Mouse (Mus musculus): Measurements from ENCODE around the gene Ap3b1. TPM values are rescaled to one million over a fixed set of nuclear protein-coding genes. Genes with fewer than 3 reads are reported as not detected.

The Ap3b1 gene
- polyA plus RNA-seq, 1 experiment from 2014 or later = 28.4 TPM

DNA sequence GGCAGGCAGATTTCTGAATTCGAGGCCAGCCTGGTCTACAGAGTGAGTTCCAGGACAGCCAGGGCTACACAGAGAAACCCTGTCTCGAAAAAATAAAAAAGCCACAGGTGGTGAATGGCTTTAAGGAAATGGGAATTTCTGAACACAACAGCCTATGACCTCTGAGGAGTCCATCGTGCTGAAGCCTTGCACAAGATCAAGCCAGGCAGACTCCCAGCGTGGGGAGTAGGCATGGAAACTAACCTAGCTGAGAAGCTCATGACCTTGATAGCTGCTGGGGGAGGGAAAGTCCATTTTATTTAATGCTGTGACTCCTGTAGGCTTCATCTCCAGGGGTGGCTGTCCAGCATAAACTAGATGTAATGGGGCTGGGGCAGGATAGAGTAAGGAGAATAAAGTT, 159.4 kb downstream of the Ap3b1 start:
- Histone ChIP-seq H3K4me1 (ENCODE audit: control insufficient read depth, insufficient read depth, low read length) (no peaks in the 10 kb centered on the region), H3K4me2 (ENCODE audit: low read length) (no peak overlapping the region), H3K36me3 (ENCODE audit: control insufficient read depth, insufficient read depth, low read length) (no peaks in the 10 kb centered on the region), H3K4me3 (replicated peaks; ENCODE audit: low read depth, low read length) (no peak overlapping the region), H3K9me3 (ENCODE audit: control insufficient read depth, low read length) (no peaks in the 10 kb centered on the region), H3K27ac (replicated peaks; ENCODE audit: low read depth, low read length) (no peak overlapping the region), H3K27me3 (ENCODE audit: control insufficient read depth, insufficient read depth, low read length) (no peaks in the 10 kb centered on the region), H3K9ac (replicated peaks; ENCODE audit: low read length) (no peak overlapping the region)
- no peak for DNase-seq
- ATAC-seq (ENCODE audit: low FRiP score, low TSS enrichment) = no peak
- WGBS = 94% methylated on average over 4 of the region's 4 CpGs

DNA sequence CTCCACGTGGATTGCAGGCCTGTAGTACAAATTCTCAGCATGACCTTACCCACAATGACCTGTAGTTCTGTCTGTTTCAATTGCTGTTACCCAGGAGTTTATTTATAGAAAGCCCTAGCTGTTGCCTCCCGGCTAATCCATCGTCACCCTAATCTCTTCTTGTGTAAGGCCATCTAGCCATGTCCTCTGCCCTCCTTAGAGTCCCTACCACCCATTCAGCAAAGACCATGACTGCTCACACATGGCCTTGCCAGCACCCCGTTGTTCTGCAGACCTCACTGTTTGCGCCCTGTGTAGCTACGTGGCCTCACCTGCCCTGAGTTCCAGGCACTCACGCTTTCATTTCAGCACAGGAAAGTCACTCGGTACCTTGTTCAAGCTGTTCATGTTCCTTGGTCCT, 160.5 kb downstream of the Ap3b1 start:
- Histone ChIP-seq H3K9ac (replicated peaks; ENCODE audit: low read length) (no peak overlapping the region), H3K4me2 (ENCODE audit: low read length) (no peak overlapping the region), H3K4me3 (replicated peaks; ENCODE audit: low read depth, low read length) (no peak overlapping the region), H3K36me3 (ENCODE audit: control insufficient read depth, insufficient read depth, low read length) (no peaks in the 10 kb centered on the region), H3K27me3 (ENCODE audit: control insufficient read depth, insufficient read depth, low read length) (no peaks in the 10 kb centered on the region), H3K27ac (replicated peaks; ENCODE audit: low read depth, low read length) (no peak overlapping the region), H3K9me3 (ENCODE audit: control insufficient read depth, low read length) (no peaks in the 10 kb centered on the region), H3K4me1 (ENCODE audit: control insufficient read depth, insufficient read depth, low read length) (no peaks in the 10 kb centered on the region)
- WGBS = 88% methylated on average over 8 of the region's 8 CpGs
- DNase-seq (no peak), ATAC-seq (ENCODE audit: low FRiP score, low TSS enrichment) (no peak)

- ATAC-seq (ENCODE audit: low FRiP score, low TSS enrichment) (no peak), DNase-seq (no peak)
- H3K4me3 ChIP-seq (replicated peaks; ENCODE audit: low read depth, low read length) = no peak overlapping the region
- no peak overlapping the region for H3K27ac ChIP-seq (replicated peaks; ENCODE audit: low read depth, low read length)
- WGBS = 70% methylated on average over 5 of the region's 5 CpGs
- H3K36me3 ChIP-seq (ENCODE audit: control insufficient read depth, insufficient read depth, low read length) = peaks cover 3% of the 10 kb centered on the region; the same call in 1 of the 2 replicates
- no peaks in the 10 kb centered on the region for H3K4me1 ChIP-seq (ENCODE audit: control insufficient read depth, insufficient read depth, low read length)
- no peak overlapping the region for H3K9ac ChIP-seq (replicated peaks; ENCODE audit: low read length)
- no peaks in the 10 kb centered on the region for H3K27me3 ChIP-seq (ENCODE audit: control insufficient read depth, insufficient read depth, low read length)
- H3K9me3 ChIP-seq (ENCODE audit: control insufficient read depth, low read length) = no peaks in the 10 kb centered on the region
- H3K4me2 ChIP-seq (ENCODE audit: low read length) = no peak overlapping the region
Measured at GRCm38 (mm10) chr13:94523213-94523612, 164.5 kb downstream of the Ap3b1 start.

DNA sequence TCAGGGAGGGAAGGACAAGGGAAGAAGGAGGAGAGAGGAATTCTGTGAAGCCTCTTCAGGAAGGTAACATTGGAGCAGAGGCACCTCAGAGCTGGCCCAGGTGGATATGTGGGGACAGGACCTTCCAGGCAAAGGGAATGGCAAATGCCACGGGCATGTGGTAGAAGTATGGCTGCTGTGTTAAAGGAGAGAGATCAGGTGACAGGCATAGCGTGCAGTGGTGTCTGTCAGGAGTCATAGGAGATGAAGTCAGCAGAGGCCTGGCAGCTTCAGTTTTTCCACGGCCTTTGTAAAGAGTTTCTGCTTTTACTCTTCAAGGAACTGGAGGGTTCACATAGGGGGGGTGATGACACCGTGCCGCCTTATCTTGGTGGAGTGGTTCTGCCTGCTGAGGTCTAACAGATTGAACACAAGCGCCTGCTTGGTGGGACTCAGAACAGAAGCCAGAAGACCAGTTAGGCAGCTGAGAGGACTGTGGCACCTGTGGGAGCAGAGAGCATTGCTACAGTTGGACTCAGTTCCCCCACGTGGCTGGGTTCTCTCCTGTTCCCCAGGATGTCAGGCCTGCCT, 166.0 kb downstream of the Ap3b1 start:
- DNase-seq (no peak), ATAC-seq (ENCODE audit: low FRiP score, low TSS enrichment) (no peak)
- no peak overlapping the region for H3K4me3 ChIP-seq (replicated peaks; ENCODE audit: low read depth, low read length)
- H3K4me2 ChIP-seq (ENCODE audit: low read length) = no peak overlapping the region
- peaks cover 4% of the 10 kb centered on the region; the same call in 1 of the 2 replicates for H3K36me3 ChIP-seq (ENCODE audit: control insufficient read depth, insufficient read depth, low read length)
- no peaks in the 10 kb centered on the region for H3K4me1 ChIP-seq (ENCODE audit: control insufficient read depth, insufficient read depth, low read length)
- H3K27me3 ChIP-seq (ENCODE audit: control insufficient read depth, insufficient read depth, low read length) = no peaks in the 10 kb centered on the region
- no peaks in the 10 kb centered on the region for H3K9me3 ChIP-seq (ENCODE audit: control insufficient read depth, low read length)
- H3K27ac ChIP-seq (replicated peaks; ENCODE audit: low read depth, low read length) = no peak overlapping the region
- H3K9ac ChIP-seq (replicated peaks; ENCODE audit: low read length) = no peak overlapping the region
- 84% methylated on average over 7 of the region's 7 CpGs for WGBS

DNA sequence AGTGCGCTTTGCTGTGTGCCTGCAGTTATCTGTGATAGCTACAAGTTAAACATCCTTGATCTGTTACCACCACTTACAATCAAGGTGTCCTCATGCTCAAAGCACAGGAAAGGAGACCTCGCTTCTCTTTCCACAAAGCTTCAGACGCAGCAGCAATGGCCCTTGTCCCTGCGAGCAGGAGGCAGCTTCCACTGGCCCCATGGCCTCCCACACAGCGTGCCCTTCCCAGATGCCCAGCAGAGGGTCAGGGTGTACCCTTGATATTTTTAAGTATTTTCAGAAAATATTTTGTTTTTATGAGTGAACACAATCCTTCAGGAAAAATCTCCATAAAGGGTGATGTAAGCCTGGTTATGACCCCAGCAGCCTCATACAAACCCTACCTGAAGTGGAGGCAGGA, 170.4 kb downstream of the Ap3b1 start:
- no peak overlapping the region for H3K9ac ChIP-seq (replicated peaks; ENCODE audit: low read length)
- 97% methylated on average over 5 of the region's 5 CpGs for WGBS
- DNase-seq (no peak), ATAC-seq (ENCODE audit: low FRiP score, low TSS enrichment) (no peak)
- H3K27ac ChIP-seq (replicated peaks; ENCODE audit: low read depth, low read length) = no peak overlapping the region
- no peak overlapping the region for H3K4me3 ChIP-seq (replicated peaks; ENCODE audit: low read depth, low read length)
- H3K4me1 ChIP-seq (ENCODE audit: control insufficient read depth, insufficient read depth, low read length) = no peaks in the 10 kb centered on the region
- H3K36me3 ChIP-seq (ENCODE audit: control insufficient read depth, insufficient read depth, low read length) = peaks cover 4% of the 10 kb centered on the region; the same call in 1 of the 2 replicates
- no peaks in the 10 kb centered on the region for H3K9me3 ChIP-seq (ENCODE audit: control insufficient read depth, low read length)
- no peak overlapping the region for H3K4me2 ChIP-seq (ENCODE audit: low read length)
- H3K27me3 ChIP-seq (ENCODE audit: control insufficient read depth, insufficient read depth, low read length) = no peaks in the 10 kb centered on the region

DNA sequence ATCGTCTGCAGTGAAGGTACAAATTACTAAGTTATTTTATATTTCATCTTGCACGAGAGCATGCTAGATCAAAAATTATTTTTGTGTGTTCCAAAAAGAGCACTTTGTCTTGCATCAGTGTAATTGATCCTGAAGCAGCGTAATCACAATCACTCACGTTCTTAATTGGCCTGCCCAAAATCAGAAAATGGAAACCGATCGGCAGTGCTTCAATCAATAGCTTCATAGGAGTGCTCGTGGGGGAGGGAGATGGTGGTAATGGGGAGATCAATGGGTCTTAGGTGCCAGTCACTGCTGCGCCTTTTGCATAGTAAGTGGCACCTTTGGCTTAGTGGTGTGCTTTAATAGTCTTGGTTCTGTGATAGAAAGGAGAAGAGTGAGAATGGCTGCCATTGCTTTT, 174.8 kb downstream of the Ap3b1 start:
- WGBS = 95% methylated on average over 8 of the region's 8 CpGs
- Histone ChIP-seq H3K9ac (replicated peaks; ENCODE audit: low read length) (no peak overlapping the region), H3K36me3 (ENCODE audit: control insufficient read depth, insufficient read depth, low read length) (no peaks in the 10 kb centered on the region), H3K4me2 (ENCODE audit: low read length) (no peak overlapping the region), H3K27ac (replicated peaks; ENCODE audit: low read depth, low read length) (no peak overlapping the region), H3K27me3 (ENCODE audit: control insufficient read depth, insufficient read depth, low read length) (no peaks in the 10 kb centered on the region), H3K9me3 (ENCODE audit: control insufficient read depth, low read length) (no peaks in the 10 kb centered on the region), H3K4me1 (ENCODE audit: control insufficient read depth, insufficient read depth, low read length) (no peaks in the 10 kb centered on the region), H3K4me3 (replicated peaks; ENCODE audit: low read depth, low read length) (no peak overlapping the region)
- no peak for DNase-seq
- ATAC-seq (ENCODE audit: low FRiP score, low TSS enrichment) = no peak

GRCm38 (mm10) chr13:94537336-94537735, 178.6 kb downstream of the Ap3b1 start:
- H3K4me1 ChIP-seq (ENCODE audit: control insufficient read depth, insufficient read depth, low read length) = no peaks in the 10 kb centered on the region
- H3K4me2 ChIP-seq (ENCODE audit: low read length) = no peak overlapping the region
- no peak overlapping the region for H3K27ac ChIP-seq (replicated peaks; ENCODE audit: low read depth, low read length)
- H3K9me3 ChIP-seq (ENCODE audit: control insufficient read depth, low read length) = no peaks in the 10 kb centered on the region
- H3K4me3 ChIP-seq (replicated peaks; ENCODE audit: low read depth, low read length) = no peak overlapping the region
- ATAC-seq (ENCODE audit: low FRiP score, low TSS enrichment) (no peak), DNase-seq (no peak)
- WGBS = 89% methylated on average over 4 of the region's 4 CpGs
- no peaks in the 10 kb centered on the region for H3K36me3 ChIP-seq (ENCODE audit: control insufficient read depth, insufficient read depth, low read length)
- H3K27me3 ChIP-seq (ENCODE audit: control insufficient read depth, insufficient read depth, low read length) = no peaks in the 10 kb centered on the region
- H3K9ac ChIP-seq (replicated peaks; ENCODE audit: low read length) = no peak overlapping the region

- no peaks in the 10 kb centered on the region for H3K9me3 ChIP-seq (ENCODE audit: control insufficient read depth, low read length)
- H3K4me3 ChIP-seq (replicated peaks; ENCODE audit: low read depth, low read length) = no peak overlapping the region
- no peak overlapping the region for H3K9ac ChIP-seq (replicated peaks; ENCODE audit: low read length)
- no peaks in the 10 kb centered on the region for H3K27me3 ChIP-seq (ENCODE audit: control insufficient read depth, insufficient read depth, low read length)
- ATAC-seq (ENCODE audit: low FRiP score, low TSS enrichment) (no peak), DNase-seq (no peak)
- no peaks in the 10 kb centered on the region for H3K36me3 ChIP-seq (ENCODE audit: control insufficient read depth, insufficient read depth, low read length)
- 86% methylated on average over 10 of the region's 10 CpGs for WGBS
- no peaks in the 10 kb centered on the region for H3K4me1 ChIP-seq (ENCODE audit: control insufficient read depth, insufficient read depth, low read length)
- no peak overlapping the region for H3K27ac ChIP-seq (replicated peaks; ENCODE audit: low read depth, low read length)
- H3K4me2 ChIP-seq (ENCODE audit: low read length) = no peak overlapping the region
Measured at GRCm38 (mm10) chr13:94539851-94540646, 181.3 kb downstream of the Ap3b1 start.

DNA sequence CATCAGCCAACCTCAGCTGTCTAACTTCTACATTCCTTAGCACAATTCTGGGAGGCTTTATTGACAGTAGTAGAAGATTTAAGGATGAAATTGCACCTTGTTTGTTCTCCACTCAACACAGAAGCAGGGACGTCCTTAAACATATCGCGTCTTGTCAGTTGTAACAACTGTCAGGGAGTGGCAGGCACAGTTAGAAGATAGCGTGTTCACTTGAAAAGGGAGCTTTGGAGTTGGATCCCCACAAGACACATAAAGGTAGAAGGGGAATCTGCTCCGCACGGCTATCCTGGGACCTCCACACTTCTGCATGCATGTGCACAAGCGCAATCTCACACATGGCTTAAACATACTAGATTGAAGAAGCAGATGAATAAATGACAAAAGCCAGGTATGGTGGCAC, 183.3 kb downstream of the Ap3b1 start:
- ATAC-seq (ENCODE audit: low FRiP score, low TSS enrichment) (no peak), DNase-seq (no peak)
- no peaks in the 10 kb centered on the region for H3K9me3 ChIP-seq (ENCODE audit: control insufficient read depth, low read length)
- no peak overlapping the region for H3K4me3 ChIP-seq (replicated peaks; ENCODE audit: low read depth, low read length)
- no peaks in the 10 kb centered on the region for H3K27me3 ChIP-seq (ENCODE audit: control insufficient read depth, insufficient read depth, low read length)
- peaks cover 7% of the 10 kb centered on the region for H3K4me1 ChIP-seq (ENCODE audit: control insufficient read depth, insufficient read depth, low read length)
- no peak overlapping the region for H3K4me2 ChIP-seq (ENCODE audit: low read length)
- H3K9ac ChIP-seq (replicated peaks; ENCODE audit: low read length) = no peak overlapping the region
- no peak overlapping the region for H3K27ac ChIP-seq (replicated peaks; ENCODE audit: low read depth, low read length)
- WGBS = 93% methylated on average over 7 of the region's 7 CpGs
- no peaks in the 10 kb centered on the region for H3K36me3 ChIP-seq (ENCODE audit: control insufficient read depth, insufficient read depth, low read length)
